Mouse (Mus musculus) adrenal gland, adult 18-20 months (tissue): Measurements from ENCODE around the gene Fgfr2. TPM values are rescaled to one million over a fixed set of nuclear protein-coding genes. Genes with fewer than 3 reads are reported as not detected.

ENCODE experiments used
- DNase-seq, 2 experiments: peaks; one replicate each; pipeline ENCODE4 v3.0.0; 2021 to 2022; ENCODE audit warnings: low spot score in 2 of 2
- total RNA-seq, 2 experiments: library from RNA; stranded (reverse); gene quantifications; 1 replicate in 1 of 2; 2 replicates in 1 of 2; pipeline ENCODE4 v1.2.3; 2021

The Fgfr2 gene
- total RNA-seq, 2 experiments from 2014 or later, result 294 to 308 TPM

- DNase-seq, result no peak
Observed at GRCm38 (mm10) chr7:132891561-132892310, 231.4 kb downstream of the Fgfr2 start.

GRCm38 (mm10) chr7:132890201-132890600 lies 232.9 kb downstream of the Fgfr2 start:
- no peak for DNase-seq

- no peak for DNase-seq
Observed at GRCm38 (mm10) chr7:132889691-132890090, 233.5 kb downstream of the Fgfr2 start.

- DNase-seq, result no peak
Observed at GRCm38 (mm10) chr7:132888518-132889249, 234.5 kb downstream of the Fgfr2 start.

GRCm38 (mm10) chr7:132888052-132888451 lies 235.1 kb downstream of the Fgfr2 start:
- DNase-seq, result no peak

- DNase-seq, result peak in 1 of 2 experiments; percentile 6
Observed at GRCm38 (mm10) chr7:132887019-132887804, 235.9 kb downstream of the Fgfr2 start.

- DNase-seq, result no peak
Observed at GRCm38 (mm10) chr7:132884031-132884430, 239.1 kb downstream of the Fgfr2 start.

- DNase-seq, result no peak
Observed at GRCm38 (mm10) chr7:132882343-132882742, 240.8 kb downstream of the Fgfr2 start.

- no peak for DNase-seq
Observed at GRCm38 (mm10) chr7:132880276-132880675, 242.9 kb downstream of the Fgfr2 start.

GRCm38 (mm10) chr7:132875391-132876086 lies 247.6 kb downstream of the Fgfr2 start:
- no peak for DNase-seq

GRCm38 (mm10) chr7:132873043-132873442 lies 250.1 kb downstream of the Fgfr2 start:
- no peak for DNase-seq

GRCm38 (mm10) chr7:132866316-132866715 lies 256.8 kb downstream of the Fgfr2 start:
- no peak for DNase-seq

- peak; percentile 84 to 87 for DNase-seq
Observed at GRCm38 (mm10) chr7:132859042-132859958, 263.9 kb downstream of the Fgfr2 start, which contains the start of gene Abraxas2. Abraxas2 (plus strand) TSS chr7:132859225.

GRCm38 (mm10) chr7:132858043-132858608 lies 265.0 kb downstream of the Fgfr2 start:
- DNase-seq, result no peak

- DNase-seq, result no peak
Observed at GRCm38 (mm10) chr7:132856083-132856482, 267.1 kb downstream of the Fgfr2 start.

GRCm38 (mm10) chr7:132853946-132854345 lies 269.2 kb downstream of the Fgfr2 start:
- DNase-seq, result no peak

- no peak for DNase-seq
Observed at GRCm38 (mm10) chr7:132853361-132853760, 269.8 kb downstream of the Fgfr2 start.

GRCm38 (mm10) chr7:132852173-132852844 lies 270.8 kb downstream of the Fgfr2 start, which contains the start of gene Eef1akmt2:
Eef1akmt2 (minus strand) TSS chr7:132852673.
- DNase-seq, result peak; percentile 69 to 70

GRCm38 (mm10) chr7:132843152-132843551 lies 280.0 kb downstream of the Fgfr2 start:
- DNase-seq, result no peak
